Mouse (Mus musculus): ENCODE results near the gene Trpv1.

DNA sequence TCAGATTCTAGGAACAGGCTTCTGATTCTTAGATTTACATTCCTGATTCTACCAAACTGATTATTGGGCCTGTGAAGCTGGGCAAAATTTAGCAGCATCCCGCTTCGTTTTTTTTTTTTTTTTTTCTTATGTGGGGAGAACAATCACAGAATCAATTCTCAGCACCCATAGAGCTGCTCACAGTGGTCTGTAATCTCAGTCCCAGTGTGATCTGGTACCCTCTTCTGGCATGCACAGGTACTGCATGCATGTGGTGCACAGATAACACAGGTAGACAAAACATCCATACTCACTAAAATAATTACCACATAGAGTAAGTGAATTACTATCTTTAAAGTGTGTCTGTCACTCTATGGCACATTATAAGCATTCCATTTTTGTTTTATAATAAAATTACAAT lies 26.5 kb upstream of the Trpv1 start:
- TF ChIP-seq POLR2A (IDR thresholded peaks at IDR 0.05; ENCODE audit: borderline replicate concordance, low read depth, low read length) (no peak), CTCF (IDR thresholded peaks at IDR 0.05; ENCODE audit: low read depth, low read length) (no peak)
